Mouse (Mus musculus) liver, embryonic 14.5 days (tissue): Measurements from ENCODE around the gene Slc17a7.

Experiments used
- CTCF ChIP-seq: IDR thresholded peaks from 2 replicates; pipeline ENCODE4 v1.5.1; 2016; ENCODE audit warnings: antibody characterized with exemption, low read depth, control low read depth
- EP300 ChIP-seq: IDR thresholded peaks from 2 replicates; pipeline ENCODE4 v1.6.1; 2016; ENCODE audit warnings: antibody characterized with exemption, low read depth

DNA sequence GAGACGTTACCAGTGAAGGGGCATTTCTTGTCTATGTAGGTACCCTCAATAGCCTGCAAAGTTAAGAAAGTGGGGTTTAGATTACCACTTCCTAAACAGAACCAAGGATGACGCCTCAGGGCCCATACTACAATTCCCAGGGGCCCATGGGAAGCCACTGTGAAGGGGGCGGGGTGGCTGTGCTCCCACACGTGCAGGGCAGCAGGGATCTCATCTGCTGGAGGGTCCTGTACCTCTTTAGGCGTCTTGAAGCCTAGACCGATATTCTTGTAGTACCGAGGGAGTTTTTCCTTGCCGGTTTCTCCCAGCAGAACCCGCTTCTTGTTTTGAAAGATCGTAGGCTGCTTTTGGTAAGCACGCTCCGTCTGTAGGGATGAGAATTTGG is 40.6 kb upstream of the Slc17a7 start:
- TF ChIP-seq CTCF (no peak), EP300 (no peak)
